Mouse (Mus musculus): Measurements from ENCODE around the gene Pqbp1. TPM values are rescaled to one million over a fixed set of nuclear protein-coding genes. Genes with fewer than 3 reads are reported as not detected.
"Not testable (repeated sequence)": the region's sequence is repeated elsewhere in the genome, so short reads cannot be mapped to it uniquely, and the experiment has no call there.

The Pqbp1 gene
- polyA plus RNA-seq, 1 experiment from 2014 or later: 117 TPM

DNA sequence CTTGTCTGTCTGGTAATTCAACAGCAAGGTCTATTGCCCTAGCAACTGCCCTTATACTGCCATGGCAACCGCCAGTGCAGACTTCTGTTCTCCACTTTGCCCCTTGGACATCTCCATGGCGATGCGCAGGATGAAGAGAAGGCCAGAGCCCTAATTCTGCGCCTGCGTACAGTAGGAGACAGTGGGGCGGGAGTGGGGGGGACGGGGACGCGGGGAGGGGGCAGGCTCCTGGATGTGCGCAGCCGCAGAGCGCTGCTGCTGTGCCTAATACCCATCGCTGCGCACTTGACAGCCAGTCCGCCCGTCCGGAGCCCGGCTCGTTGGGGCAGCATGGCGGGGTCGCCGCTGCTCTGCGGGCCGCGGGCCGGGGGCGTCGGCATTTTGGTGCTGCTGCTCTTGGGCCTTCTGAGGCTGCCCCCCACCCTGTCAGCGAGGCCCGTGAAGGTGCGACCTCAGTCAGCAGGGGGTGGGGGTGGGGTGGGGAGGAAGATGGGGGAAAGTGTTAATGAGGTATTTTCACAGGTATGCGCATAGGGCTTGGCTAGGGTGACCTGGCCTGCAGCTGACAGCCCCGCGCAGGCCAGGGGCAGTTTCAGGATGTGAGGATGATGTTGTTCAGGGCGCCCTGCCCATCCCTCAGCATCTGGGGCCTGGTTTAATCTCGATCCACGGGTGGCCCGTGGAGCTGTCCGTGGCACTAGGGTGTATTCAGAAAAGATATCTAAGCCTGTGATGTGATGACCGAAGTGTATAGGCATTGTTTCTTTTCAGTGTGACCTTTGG is 20.7 kb upstream of the Pqbp1 start, which contains the start of gene Pcsk1n:
Gene Pcsk1n, plus strand, starts transcription at position 222 of the 783 bp plus-strand sequence.
- H3K4me2 ChIP-seq: peak within 1 kb of the TSS; percentile 37
- H3K9me3 ChIP-seq: no peaks in the 10 kb centered on the region
- no peaks in the 10 kb centered on the region for H3K36me3 ChIP-seq
- H3K4me1 ChIP-seq: peaks cover 9% of the 10 kb centered on the region
- no peak within 1 kb of the TSS for H3K27ac ChIP-seq
- peaks cover 57% of the 10 kb centered on the region for H3K27me3 ChIP-seq
- 20% methylated on average over 24 of the region's 40 CpGs for WGBS
- ATAC-seq (ENCODE audit: insufficient number of reproducible peaks, low FRiP score, low TSS enrichment, low read depth): no peak
- H3K4me3 ChIP-seq: peak within 1 kb of the TSS; percentile 17; the same call in 1 of the 2 replicates
- no peak within 1 kb of the TSS for H3K9ac ChIP-seq

DNA sequence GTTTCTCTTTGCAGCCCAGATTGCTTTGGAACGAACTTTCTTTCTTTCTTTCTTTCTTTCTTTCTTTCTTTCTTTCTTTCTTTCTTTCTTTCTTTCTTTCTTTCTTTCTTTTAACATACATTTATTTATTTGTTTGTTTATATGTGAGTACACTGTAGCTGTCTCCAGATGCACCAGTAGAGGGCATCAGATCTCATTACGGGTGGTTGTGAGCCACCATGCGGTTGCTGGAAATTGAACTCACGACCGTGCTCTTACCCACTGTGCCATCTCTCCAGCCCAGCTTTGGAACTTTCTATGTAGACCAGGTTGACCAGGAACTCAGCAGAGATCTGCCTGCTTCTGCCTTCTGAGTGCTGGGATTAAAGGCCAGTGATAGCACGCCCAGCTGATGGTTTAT is 18.9 kb upstream of the Pqbp1 start:
- H3K9ac ChIP-seq; H3K4me2 ChIP-seq; ATAC-seq (ENCODE audit: insufficient number of reproducible peaks, low FRiP score, low TSS enrichment, low read depth); H3K27ac ChIP-seq; H3K4me3 ChIP-seq; H3K4me1 ChIP-seq; H3K9me3 ChIP-seq; H3K36me3 ChIP-seq: not testable (repeated sequence)
- H3K27me3 ChIP-seq: peaks cover 45% of the 10 kb centered on the region
- 62% methylated on average over 6 of the region's 6 CpGs for WGBS

DNA sequence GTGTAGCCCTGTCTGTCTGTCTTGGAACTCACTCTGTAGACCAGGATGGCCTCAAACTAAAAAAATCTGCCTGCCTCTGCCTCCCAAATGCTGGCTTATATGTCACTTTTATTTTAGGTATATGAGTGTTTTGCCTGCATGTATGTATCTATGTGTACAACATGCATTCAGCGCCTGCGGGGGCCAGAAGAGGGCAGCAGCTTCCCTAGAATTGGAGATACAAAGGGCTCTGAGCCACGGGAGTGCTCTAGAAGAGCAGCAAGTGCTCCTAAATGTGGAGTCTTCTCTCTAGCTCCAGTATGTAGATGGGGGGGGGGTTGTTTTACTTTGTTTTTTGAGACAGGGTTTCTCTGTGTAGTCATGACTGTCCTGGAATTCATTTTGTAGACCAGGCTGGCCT is 16.6 kb upstream of the Pqbp1 start:
- WGBS: 28% methylated on average over 3 of the region's 3 CpGs
- H3K4me1 ChIP-seq; H3K36me3 ChIP-seq; H3K4me3 ChIP-seq; ATAC-seq (ENCODE audit: insufficient number of reproducible peaks, low FRiP score, low TSS enrichment, low read depth); H3K9me3 ChIP-seq; H3K27ac ChIP-seq; H3K9ac ChIP-seq; H3K4me2 ChIP-seq: not testable (repeated sequence)
- peaks cover 23% of the 10 kb centered on the region for H3K27me3 ChIP-seq

DNA sequence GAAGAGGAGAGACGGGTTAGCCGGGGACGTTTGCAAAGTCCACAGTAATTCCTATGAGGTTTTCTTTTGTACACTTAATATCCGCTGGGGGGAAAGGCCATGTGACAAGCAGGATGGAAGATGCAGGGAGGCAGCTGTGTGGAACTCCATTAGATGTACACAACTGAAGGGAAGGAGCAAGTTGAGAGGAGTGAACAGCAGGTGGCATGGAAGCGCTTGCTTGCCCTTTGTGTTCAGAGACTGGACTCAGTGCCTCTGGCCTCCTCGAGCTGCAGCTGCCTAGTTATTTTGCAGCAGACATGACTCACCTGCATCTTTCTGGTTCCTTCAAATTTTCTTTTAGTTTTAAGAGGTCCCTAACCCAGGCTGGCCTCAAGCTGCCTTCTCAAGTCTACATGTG is 11.4 kb upstream of the Pqbp1 start:
- Histone ChIP-seq H3K4me2 (no peak overlapping the region), H3K4me3 (no peak overlapping the region), H3K9ac (no peak overlapping the region), H3K27ac (no peak overlapping the region), H3K9me3 (no peaks in the 10 kb centered on the region), H3K36me3 (peaks cover 13% of the 10 kb centered on the region; the same call in 1 of the 2 replicates), H3K4me1 (no peaks in the 10 kb centered on the region), H3K27me3 (no peaks in the 10 kb centered on the region)
- no peak for ATAC-seq (ENCODE audit: insufficient number of reproducible peaks, low FRiP score, low TSS enrichment, low read depth)
- WGBS: 56% methylated on average over 6 of the region's 6 CpGs

DNA sequence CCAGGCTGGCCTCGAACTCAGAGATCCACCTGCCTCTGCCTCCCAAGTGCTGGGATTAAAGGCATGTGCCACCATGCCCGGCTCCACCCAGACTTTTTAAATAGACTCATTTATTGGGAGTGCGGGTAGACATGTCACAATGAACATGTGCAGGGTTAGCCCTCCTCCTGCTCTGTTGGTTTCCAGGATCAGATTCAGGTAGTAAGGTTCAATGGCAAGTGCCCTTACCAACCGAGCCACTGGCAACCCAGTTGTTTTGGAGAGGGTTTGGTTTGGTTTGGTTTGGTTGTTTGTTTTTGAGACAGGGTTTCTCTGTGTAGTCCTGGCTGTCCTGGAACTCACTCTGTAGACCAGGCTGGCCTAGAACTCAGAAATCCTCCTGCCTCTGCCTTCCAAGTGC is 10.2 kb upstream of the Pqbp1 start, which contains the start of gene Gm10490:
Gene Gm10490, plus strand, starts transcription at position 301 of the 400 bp plus-strand sequence.
- not testable (repeated sequence) for H3K4me1 ChIP-seq; H3K4me2 ChIP-seq; H3K4me3 ChIP-seq; H3K9me3 ChIP-seq; H3K27ac ChIP-seq; H3K9ac ChIP-seq; ATAC-seq (ENCODE audit: insufficient number of reproducible peaks, low FRiP score, low TSS enrichment, low read depth); H3K27me3 ChIP-seq
- H3K36me3 ChIP-seq: peaks cover 13% of the 10 kb centered on the region; the same call in 1 of the 2 replicates
- 85% methylated on average over 4 of the region's 4 CpGs for WGBS

DNA sequence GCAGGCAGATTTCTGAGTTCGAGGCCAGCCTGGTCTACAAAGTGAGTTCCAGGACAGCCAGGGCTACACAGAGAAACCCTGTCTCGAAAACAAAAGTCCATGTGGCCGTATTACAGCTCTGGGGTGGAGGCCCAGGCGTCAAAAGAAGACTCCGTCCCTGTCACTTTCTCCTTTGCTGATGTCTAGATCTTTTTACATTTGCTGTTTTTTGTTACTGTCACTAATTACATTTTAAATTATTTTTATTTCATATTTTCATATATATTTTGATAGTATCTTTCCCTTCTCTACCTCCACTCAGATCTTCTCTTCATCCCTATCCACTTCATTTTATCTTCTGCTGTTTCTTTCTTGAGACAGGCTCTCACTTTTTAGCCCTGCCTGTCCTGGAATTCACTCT is 8.7 kb upstream of the Pqbp1 start, which contains the start of gene Gm10491:
Gene Gm10491, minus strand, starts transcription at position 101 of the 400 bp plus-strand sequence.
- WGBS: 81% methylated on average over 5 of the region's 5 CpGs
- H3K4me2 ChIP-seq: no peak within 1 kb of the TSS
- H3K9ac ChIP-seq: no peak within 1 kb of the TSS
- no peaks in the 10 kb centered on the region for H3K9me3 ChIP-seq
- no peak within 1 kb of the TSS for H3K4me3 ChIP-seq
- no peaks in the 10 kb centered on the region for H3K4me1 ChIP-seq
- no peak within 1 kb of the TSS for H3K27ac ChIP-seq
- H3K27me3 ChIP-seq: no peaks in the 10 kb centered on the region
- ATAC-seq (ENCODE audit: insufficient number of reproducible peaks, low FRiP score, low TSS enrichment, low read depth): no peak
- peaks cover 13% of the 10 kb centered on the region; the same call in 1 of the 2 replicates for H3K36me3 ChIP-seq

DNA sequence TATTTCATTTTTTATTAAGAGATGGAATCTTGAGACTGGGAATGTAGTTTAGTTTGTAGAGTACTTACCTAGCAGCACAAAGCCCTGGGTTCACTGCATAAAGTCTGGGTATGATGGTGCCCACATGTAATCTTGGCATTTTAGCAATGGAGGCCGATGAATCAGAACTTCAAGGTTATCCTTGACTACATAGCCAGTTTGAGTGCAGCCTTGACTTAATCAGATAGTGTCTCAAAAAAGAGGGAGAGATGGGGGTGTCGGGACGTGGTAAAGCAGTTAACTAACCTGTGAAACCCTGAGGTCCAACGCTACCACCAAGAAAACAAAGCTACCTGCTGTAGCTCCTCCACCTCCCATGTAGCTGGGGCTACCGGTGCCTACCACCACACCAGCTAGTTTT is 5.4 kb upstream of the Pqbp1 start:
- H3K9ac ChIP-seq: no peak overlapping the region
- WGBS: 91% methylated on average over 5 of the region's 5 CpGs
- no peak overlapping the region for H3K4me3 ChIP-seq
- H3K36me3 ChIP-seq: peaks cover 16% of the 10 kb centered on the region; the same call in 1 of the 2 replicates
- no peaks in the 10 kb centered on the region for H3K9me3 ChIP-seq
- H3K27me3 ChIP-seq: no peaks in the 10 kb centered on the region
- 0 out of 2 replicates have a peak, but pooled peaks cover 6% of the 10 kb centered on the region for H3K4me1 ChIP-seq
- ATAC-seq (ENCODE audit: insufficient number of reproducible peaks, low FRiP score, low TSS enrichment, low read depth): no peak
- H3K4me2 ChIP-seq: no peak overlapping the region
- H3K27ac ChIP-seq: no peak overlapping the region

DNA sequence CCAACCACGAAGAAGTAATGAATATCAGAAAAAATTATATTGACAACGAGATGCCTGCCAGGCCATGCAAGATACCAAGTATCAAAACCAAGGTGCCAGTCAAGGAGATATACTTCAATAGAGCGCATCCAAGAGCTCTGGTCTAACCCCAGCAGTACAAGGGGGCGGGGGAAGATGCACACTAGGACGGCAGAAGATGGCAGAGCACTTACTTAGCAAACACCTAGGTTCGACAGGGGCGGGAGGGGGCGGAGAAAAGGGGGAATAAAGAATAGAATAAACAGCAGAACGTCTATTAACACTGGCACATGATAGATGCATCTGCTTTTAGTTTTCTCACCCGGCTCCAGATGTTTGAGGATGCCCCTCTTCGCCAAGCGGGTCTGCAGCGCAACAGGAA is 858 bp downstream of the Pqbp1 start:
- no peaks in the 10 kb centered on the region for H3K9me3 ChIP-seq
- H3K27ac ChIP-seq: 0 out of 2 replicates have a peak overlapping the region, but pooled peaks have one; percentile 85
- peak overlapping the region; percentile 48 for H3K4me2 ChIP-seq
- H3K27me3 ChIP-seq: no peaks in the 10 kb centered on the region
- WGBS: 28% methylated on average over 13 of the region's 13 CpGs
- peak overlapping the region; percentile 56 for H3K4me3 ChIP-seq
- peaks cover 29% of the 10 kb centered on the region for H3K36me3 ChIP-seq
- 0 out of 2 replicates have a peak, but pooled peaks cover 6% of the 10 kb centered on the region for H3K4me1 ChIP-seq
- H3K9ac ChIP-seq: no peak overlapping the region
- no peak for ATAC-seq (ENCODE audit: insufficient number of reproducible peaks, low FRiP score, low TSS enrichment, low read depth)

DNA sequence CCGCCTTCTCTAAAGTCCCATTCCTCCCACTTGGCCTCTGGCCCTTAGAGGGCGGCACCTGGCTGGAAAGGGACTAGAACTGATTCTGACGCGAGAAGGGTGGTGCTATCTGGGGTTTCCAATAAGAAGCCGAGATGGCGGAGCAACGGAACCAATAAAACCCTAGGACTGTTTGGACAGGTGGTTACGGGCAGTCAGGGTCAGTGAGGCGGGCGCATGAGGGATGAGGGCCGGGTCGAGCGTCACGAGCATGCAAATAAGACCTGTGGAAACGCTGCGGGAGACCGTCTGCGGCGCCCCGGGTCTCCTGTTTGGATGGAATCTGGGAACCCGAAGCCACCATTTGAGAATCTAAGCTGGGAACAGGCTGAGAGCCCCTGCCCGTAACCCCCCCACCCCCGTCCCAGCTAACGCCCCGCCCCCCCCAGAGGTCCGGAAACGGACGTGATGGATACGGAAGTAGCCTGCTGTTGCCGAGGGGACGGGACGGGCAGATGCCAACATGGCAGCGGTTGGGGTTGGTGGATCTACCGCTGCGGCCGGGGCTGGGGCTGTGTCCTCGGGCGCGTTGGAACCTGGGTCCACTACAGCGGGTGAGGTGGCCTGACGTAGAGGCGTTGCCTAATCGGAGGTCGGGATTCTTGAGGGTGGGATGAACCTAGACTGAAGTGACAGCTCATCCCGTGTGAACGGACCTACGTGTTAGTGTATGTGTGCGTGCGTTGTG is 15.1 kb downstream of the Pqbp1 start, which contains the start of gene Slc35a2:
Gene Slc35a2, plus strand, starts transcription at position 188 of the 727 bp plus-strand sequence.
- WGBS: 19% methylated on average over 49 of the region's 49 CpGs

DNA sequence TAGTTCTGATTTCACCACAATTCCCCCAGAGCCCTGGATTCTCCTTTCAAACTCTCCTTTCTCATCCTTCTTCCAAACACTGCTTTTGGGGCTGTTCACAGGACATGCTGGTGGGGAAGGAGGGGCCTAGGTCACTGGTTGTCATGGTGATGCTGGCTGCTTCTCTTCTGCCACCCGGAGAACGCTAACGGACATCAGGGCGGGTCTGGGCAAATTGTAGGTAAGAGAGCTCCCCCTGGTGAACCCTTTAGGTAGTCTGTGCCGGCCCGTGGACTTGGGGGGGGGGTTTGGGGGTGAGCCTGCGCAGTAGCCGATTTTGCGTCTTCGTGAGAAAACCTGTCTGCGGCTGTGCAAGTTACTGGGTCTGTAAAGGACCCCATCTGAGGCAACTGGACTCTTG is 19.2 kb downstream of the Pqbp1 start:
- WGBS: 21% methylated on average over 11 of the region's 11 CpGs

More for the DNA sequence above, 15.1 kb downstream of the Pqbp1 start, which contains the start of gene Slc35a2:
- H3K9ac ChIP-seq: 0 out of 2 replicates have a peak within 1 kb of the TSS, but pooled peaks have one; percentile 20
- H3K27ac ChIP-seq: peak within 1 kb of the TSS; percentile 89
- H3K4me3 ChIP-seq: peak within 1 kb of the TSS; percentile 57
- peak; percentile 90 for ATAC-seq (ENCODE audit: insufficient number of reproducible peaks, low FRiP score, low TSS enrichment, low read depth)
- H3K4me1 ChIP-seq: peaks cover 3% of the 10 kb centered on the region; the same call in 1 of the 2 replicates
- H3K36me3 ChIP-seq: peaks cover 6% of the 10 kb centered on the region; the same call in 1 of the 2 replicates
- no peaks in the 10 kb centered on the region for H3K27me3 ChIP-seq
- H3K4me2 ChIP-seq: peak within 1 kb of the TSS; percentile 47
- H3K9me3 ChIP-seq: no peaks in the 10 kb centered on the region

DNA sequence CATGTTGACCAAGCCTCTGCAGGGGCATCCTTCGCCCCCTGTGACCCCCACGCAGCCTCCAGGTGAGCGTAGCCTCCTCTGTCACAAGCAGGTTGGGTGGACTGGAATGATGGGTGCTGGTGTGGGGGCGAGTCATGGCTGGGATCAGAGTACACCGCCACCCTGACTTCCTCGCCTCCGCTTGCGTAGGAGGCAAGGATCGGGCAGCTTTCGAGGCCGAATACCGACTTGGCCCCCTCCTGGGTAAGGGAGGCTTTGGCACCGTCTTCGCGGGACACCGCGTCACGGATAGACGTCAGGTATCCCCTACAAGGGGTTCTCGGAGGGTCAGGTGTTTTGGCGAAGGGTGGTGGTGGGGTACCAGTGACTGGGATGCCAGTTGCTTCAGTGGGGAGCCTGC is 20.6 kb downstream of the Pqbp1 start:
- ATAC-seq (ENCODE audit: insufficient number of reproducible peaks, low FRiP score, low TSS enrichment, low read depth): no peak
- Histone ChIP-seq H3K4me1 (peaks cover 11% of the 10 kb centered on the region; the same call in 1 of the 2 replicates), H3K4me3 (peak overlapping the region; percentile 44), H3K9me3 (no peaks in the 10 kb centered on the region), H3K27ac (no peak overlapping the region), H3K4me2 (peak overlapping the region; percentile 80), H3K36me3 (0 out of 2 replicates have a peak, but pooled peaks cover 6% of the 10 kb centered on the region), H3K9ac (0 out of 2 replicates have a peak overlapping the region, but pooled peaks have one; percentile 31), H3K27me3 (no peaks in the 10 kb centered on the region)
- WGBS: 22% methylated on average over 21 of the region's 21 CpGs

More for the DNA sequence above, 19.2 kb downstream of the Pqbp1 start:
- Histone ChIP-seq H3K9me3 (no peaks in the 10 kb centered on the region), H3K27me3 (no peaks in the 10 kb centered on the region), H3K27ac (no peak overlapping the region), H3K4me3 (no peak overlapping the region), H3K4me2 (peak overlapping the region; percentile 31), H3K36me3 (0 out of 2 replicates have a peak, but pooled peaks cover 2% of the 10 kb centered on the region), H3K9ac (no peak overlapping the region), H3K4me1 (peaks cover 11% of the 10 kb centered on the region; the same call in 1 of the 2 replicates)
- ATAC-seq (ENCODE audit: insufficient number of reproducible peaks, low FRiP score, low TSS enrichment, low read depth): no peak

Measured in limb, embryonic 15.5 days (tissue).